Mouse (Mus musculus) T-helper 2 cell (primary cell): ENCODE measurements around the gene Spert.

Experiments used
- in situ Hi-C: fragments of 300-600 bp; cut with MboI, MseI; formaldehyde crosslinking; loops from one replicate; pipeline ENCODE4 v1.15.1; 2025; ENCODE audit warnings: high pct_unique_total_duplicates

Gene Spert

DNA sequence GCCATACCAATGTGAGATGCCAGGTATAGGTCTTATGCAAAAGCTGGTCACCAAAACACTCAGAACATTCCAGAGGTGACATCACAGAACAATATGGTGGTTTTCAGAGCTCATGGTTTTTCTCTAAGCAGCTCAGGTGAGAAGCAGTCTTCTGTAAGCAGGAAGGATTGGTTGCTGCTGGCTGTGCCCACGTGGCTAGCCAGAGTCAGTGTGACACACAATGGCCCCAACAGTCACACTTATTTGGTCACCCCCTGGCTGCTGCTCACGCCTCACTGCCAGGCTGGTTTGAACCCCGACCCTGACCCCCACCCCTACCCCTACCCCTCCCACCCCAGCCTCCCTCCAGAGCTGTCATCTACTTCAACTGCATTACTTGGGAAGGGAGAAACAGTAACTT, at the start of gene Spert:
TSS of gene Spert (minus strand) at position 139 of the 400 bp plus-strand sequence.
- in situ Hi-C loops, result no loop called here

DNA sequence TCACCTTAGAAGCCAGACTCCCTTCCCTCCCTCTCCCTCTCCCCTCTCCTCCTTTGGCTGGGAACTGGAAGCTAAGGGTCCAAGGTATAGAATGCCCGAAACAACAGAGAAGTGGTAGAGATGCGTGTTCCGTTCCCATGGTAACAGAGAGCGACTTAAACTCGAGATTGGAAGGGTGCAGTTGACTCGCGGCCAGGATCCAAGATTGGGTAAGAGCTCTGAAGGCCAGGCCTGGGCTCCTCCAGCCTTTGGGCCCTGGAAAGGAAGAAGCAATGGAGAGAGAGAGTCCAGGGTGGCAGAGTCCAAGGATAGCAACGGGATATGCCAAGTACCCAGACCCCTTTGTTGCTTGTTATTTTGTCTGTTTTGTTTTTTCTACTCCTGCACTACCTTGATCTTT, 49.2 kb upstream of the Spert start, which contains the start of gene Erich6b:
TSS of gene Erich6b (plus strand) at position 180 of the 400 bp plus-strand sequence.
- in situ Hi-C loops, result no loop called here

DNA sequence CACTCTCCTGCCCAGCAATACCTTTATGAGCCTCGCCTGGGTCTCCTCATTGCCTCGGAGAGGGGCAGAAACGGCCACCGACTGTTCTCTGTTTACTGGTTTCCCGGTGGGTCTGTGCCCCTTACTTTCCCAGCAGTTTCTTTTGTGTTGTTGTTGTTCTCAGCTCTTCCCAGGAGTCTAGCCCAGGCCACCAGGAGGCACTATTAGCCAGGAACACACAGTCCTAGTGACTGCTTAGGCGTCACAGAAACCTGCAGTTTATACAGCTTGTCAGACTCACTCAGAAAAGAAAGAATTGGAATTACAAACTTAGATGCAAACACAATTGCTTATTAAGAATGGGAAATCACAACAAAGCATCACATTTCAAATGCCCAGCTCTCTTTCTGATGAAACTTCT, 48.5 kb upstream of the Spert start:
- in situ Hi-C loops, result no loop called here

DNA sequence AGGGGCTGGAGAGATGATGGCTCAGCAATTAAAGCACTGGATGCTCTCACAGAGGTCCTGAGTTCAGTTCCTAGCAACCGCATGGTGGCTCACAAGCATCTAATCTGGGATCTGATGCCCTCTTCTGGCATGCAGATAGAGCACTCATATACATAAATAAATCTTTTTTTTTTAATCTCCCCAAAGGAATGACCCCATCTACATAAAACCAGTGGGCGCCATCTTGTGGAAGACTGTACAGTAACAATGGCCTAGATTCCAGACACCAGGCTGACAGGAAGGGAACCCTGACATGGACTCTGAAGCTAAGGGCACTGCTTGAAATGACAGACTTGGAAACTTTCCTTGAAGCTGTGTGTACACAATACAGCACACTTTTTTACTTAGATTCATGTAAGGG, 47.9 kb upstream of the Spert start:
- in situ Hi-C loops, result no loop called here

DNA sequence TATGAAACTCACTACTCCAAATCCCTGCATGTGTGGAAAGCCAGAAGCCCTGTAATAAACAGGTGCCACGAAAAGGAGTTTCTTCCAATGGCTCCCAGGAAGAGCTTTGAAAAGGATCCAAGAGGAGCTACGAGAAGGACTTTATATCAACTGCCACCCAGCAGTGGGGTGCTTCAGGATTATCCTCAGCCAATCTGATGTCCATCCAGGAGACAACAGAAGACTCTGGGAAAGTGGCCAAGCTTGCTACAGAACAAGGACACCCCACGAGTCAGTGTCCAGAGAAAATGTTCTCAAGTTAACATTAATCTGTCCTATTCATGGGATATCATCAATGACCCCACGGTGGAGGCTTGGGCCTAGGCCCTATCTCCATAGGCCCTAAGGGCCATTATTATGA, 44.7 kb upstream of the Spert start:
- in situ Hi-C loops, result no loop called here

DNA sequence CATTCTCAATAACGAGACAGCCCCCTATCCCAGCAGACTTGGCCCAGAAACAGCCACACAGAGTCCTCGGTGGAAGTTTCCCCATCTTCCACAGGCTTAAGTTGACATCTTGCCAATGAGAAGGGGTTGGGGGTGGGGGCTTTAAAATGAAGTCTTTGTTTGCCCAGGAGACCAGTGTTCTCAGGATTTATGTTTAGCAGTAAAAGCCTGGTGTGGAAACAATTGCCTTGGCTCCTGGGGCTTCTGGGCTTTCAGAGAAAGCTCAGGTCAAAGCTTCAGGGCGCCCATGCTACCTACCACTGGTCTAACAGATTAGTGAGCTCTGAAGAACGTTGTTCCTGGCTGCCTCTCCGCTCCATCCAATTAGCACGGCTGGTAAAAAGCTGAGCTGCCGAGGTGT, 43.2 kb upstream of the Spert start:
- in situ Hi-C loops, result no loop called here

DNA sequence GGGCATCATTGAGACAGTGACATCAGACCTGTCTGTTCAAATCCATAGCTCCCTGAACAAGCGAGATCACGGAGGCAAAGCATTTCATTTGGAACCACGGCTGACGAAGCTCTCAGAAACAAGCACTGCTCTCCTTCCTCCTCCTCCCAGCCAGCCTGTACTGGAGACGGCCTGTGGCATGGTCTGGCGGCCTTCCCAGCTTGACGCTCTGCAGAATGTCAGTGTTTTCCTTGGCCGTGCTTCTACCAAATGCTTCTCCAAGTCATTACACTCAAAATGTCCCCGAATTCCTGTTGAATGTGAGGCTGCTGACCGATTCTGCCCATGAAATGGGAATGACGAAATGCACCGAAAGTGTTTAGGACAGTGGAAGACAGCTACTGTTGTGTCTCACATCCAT, 42.4 kb upstream of the Spert start:
- in situ Hi-C loops, result no loop called here

DNA sequence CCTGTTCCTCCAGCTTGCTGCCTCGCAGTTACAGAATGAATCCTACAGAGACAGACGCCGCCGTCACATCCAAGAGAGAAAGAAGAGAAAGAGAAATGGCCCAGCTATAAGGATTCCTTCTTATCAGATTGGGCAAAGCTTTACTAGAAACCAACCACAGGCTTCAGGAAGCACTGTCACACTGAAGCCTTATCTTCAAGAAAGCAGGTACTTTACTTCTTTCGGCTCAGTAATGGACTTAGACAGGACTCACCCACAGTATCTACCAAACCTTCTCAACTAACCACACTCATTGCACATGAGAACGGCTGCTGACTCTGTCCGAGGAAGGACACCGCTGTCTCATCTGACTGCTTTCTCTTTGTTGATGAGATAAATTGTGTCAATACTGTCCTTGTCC, 36.0 kb upstream of the Spert start:
- in situ Hi-C loops, result no loop called here

DNA sequence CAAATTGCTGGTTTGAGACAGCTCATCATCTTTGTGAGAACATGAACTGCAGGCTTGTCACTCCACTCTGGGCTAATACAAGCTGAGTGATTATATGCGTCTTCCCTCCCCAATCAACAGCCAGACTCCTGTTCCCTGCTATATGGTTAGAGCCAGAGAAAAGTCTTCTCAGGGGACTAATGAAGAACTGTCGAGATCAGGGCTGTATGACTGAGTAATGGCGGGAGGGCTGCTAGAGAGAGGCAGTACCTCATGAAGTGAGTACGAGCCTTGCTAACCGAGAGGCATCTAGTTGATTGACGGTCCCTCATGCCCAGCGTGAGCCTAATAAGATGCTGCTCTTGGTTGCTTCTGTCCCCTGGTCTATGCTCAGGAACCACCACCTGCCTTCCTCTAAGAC, 30.1 kb upstream of the Spert start:
- in situ Hi-C loops, result no loop called here

DNA sequence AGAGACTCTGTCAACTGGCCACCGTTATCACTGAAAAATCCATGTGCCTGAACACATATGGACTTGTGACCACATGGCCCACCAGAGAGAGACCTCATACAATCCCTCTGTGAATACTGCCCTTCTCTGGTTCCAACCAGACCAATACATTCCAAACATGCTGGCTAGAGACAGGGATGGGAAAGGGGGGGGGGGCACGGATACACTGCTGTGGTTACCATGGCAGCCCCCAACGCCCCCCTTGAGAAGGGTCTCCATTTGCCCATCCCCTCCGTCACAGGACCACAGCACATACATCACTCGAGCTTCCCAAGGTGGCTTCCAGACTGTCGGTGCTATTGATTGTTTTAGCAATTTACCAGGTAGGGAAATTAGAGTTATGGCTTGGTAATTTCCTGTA, 23.5 kb upstream of the Spert start:
- in situ Hi-C loops, result no loop called here

DNA sequence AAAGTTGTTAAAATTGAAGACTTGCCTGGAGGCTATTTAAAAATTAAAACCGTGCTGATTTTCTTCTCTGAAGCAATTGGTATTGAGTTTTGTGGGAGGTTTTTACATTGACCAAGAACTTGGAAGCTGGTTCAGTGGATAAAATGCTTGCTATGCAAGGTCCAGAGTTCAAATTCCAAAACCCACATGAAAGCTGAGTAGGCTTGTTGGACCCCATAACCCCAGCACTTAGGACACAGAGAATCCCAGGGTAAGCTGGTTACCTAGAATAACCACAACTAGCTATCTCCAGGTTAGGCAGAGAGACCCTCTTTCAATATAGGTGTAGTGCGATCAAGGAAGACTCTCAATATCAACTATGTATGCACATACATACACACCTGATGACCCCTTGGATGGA, 16.3 kb upstream of the Spert start:
- in situ Hi-C loops, result no loop called here

DNA sequence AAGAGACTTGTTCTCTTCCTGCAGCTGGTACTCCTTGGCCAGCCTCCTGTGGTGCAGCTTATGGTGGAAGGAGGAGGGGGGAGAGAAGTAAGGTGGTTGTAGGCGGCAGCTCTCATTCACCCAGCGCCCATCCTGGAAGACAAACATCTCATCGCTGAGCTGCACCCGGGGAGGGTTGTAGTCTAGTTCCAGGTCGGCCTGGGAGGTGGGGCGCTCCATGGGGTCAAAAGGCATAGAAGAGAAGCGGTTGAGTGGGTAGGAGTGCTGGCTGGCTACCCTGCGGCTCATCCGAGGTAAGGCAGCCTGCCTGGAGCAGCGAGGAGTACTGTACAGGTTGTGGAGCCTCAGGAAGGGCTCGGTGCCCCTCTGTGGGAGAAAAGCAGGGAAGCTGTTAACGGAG, 9.0 kb downstream of the Spert start:
- in situ Hi-C loops, result no loop called here

DNA sequence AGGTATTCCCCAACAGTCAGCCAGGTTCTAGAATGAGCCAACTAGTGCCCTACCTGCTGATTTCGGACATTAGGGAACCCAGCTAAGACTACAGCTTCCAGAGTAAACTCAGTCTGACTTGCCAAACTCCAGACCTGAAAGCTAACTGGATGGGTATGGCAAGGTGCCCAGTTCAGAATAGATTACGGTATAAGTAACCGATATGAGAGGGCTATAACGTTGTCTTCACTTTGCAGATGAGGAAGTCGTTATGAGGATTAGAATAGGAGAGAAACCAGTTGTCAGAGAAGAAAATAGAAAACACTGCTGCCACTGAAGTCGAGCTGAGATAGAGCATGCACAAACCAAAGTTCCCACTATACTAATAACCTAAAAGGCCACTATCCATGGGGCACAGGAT, 13.9 kb downstream of the Spert start:
- in situ Hi-C loops, result no loop called here

DNA sequence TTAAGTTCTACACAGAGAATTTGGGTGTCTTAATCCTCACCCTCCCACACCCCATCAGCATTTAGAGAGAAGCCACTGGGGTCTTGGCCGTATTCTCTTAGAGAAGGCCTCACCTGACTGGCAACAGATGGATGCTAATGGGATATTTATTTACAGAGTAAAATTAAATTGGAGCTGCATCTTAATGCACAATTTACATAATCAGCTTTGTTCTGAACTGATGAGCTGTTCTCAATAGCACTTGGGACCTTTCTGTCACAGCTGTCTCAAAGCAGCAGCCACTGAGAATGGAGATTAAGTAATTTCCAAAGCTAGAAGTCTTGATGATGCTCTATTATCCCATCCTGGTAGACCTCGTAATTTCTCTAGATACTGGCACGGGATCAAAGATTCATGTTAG, 26.6 kb downstream of the Spert start:
- in situ Hi-C loops, result no loop called here

DNA sequence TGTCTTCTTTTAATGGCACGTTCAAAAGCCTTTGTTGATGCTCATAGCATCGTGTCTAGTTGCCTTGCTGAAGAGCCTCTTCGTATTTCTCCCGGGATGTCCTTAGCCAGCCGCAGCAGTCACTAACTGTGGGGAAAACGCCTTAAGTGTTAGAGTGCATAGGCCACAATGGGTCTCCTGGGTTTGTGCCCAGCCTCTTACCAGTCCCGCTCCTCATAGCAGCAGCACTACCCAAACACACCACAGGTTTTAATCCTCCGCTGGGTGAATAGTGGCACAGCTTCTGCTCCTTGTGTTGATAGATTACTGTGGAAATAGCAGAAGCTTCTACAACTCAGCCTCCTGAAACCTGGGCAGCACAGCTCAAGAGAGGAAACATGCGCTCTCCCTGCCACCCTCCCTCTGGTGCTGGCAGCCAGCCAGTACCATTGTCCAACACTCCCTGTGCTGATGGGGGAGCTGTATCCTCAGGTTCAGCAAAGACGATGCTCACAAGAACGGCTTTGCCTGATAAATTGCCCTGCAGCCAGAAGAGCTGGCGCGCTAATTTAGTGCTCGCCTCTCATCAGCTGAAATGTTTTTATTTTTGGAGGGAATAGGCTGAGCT, 27.3 kb downstream of the Spert start:
- in situ Hi-C loops, result no loop called here

DNA sequence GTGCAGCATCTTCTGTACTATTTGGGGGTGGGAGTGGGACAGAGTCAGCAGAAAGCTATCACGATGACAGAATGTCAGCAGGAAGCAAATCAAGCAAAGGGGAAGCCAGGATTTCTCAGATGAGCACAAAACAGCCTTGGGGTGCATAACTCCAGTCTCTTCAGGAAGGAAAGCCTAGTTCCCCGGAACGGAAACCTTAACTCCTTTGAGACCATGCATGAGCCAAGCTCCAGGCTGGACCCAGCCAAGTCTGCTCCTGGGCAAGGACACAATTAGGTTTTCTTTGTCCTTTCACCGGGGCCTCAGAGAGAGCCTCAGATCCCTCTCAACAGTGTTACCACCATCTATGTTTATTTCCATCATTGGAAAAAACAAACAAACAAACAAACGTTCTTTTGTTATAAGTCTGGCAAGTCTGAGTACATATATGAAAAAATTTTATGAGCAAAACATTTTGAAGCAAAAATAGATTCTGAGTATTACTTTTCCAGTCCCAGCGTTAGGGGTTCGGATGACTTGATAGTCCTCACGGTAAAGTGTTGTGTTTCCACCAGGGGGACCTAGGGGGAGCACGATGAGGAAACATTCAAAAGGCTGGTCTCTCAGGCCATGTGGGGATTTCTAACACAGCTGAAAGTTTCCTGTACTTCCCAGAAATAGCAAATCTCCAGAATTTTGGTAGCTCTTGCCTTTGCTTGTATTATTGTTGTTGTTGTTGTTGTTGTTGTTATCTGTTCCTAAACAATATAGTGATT, 31.2 kb downstream of the Spert start:
- in situ Hi-C loops, result no loop called here

DNA sequence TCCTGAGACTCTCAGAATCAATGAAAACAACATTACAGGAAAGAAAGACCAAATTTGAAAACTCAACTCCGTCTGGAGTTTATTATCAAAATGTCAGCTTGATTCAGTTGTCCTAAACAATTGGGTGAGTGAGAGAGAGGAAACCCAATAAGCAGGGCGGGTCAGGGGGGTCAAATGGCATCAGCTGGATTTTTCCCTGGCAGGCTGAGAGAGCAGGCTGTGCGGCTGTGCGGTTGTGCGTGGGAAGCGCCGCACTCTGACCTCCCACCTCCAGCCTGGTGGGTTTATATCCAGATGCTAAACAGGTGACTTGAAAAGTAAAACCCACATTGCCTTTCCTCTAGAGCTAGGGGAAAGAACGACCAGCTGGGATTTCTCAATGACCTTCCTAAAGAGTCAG, 51.2 kb downstream of the Spert start:
- in situ Hi-C loops, result no loop called here

DNA sequence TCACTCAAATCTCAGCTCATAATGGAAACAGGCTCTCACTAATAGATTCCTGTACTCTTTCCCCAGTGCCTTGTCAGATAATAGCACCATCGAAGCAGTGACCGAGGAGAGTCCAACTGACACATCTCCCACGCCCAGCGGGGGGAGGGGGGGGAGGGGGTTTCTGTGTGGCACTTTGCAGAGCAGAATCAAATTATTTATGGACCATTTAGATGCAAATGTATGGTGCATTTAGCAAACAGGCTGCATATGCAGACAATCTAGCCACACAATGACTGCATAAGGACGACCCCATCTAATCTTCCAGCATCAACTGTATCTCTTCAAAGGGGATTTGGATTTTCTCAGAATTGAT, 51.9 kb downstream of the Spert start:
- in situ Hi-C loops, result no loop called here

DNA sequence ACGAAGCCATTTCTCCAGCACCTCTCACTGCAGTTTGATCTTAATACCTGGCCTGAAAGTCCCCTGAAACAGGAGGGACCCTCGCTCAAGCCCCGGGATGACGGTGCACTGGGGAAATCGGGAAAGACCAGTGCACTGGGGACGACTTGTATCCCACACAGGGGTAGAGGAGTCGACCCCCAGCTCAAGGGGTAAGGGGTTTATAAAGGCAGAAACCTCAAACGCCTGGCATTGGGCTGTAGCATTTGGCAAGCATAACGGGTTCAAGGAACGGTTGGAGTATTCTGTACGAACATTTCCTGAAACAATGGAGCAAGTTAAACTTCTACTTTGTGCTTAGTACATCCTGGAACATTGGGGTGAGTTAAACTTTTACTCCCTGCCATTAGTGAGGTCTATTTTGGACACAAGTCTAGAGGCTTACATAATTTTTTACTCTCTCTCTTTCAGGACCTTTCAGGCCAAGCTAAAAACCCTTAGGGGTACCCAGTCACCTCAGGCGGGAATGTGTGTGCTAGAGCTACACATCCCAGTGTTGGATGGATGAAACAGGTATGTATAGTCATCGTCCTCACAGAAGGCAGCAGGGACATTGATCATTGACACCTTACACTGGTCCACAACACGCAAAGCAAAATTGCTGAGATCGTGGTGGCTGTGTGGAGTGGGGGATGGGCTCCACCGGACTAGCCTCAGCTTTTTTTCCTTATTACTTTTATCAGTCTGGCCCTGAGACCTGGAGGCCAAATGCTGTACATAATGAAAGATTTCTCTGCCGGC, 52.5 kb downstream of the Spert start:
- in situ Hi-C loops, result no loop called here

DNA sequence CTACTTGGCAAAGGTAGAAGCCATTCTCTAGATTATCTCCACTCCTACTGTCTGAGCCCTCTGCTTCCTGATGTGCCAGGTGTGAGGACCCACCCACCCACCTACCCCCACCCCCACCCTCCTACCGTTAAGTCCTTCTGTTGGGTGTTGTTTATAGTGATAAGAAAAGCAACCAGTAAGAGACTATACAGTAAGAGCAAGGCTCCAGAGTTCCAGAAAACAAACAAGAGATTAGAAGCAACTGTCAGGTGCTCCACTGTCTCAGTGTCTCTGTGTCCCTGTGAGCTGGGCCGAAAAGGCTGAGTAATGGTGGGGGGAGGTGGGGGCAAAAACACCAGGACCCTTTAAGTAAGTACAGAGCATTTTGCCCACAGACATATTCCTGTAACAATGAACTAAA, 53.7 kb downstream of the Spert start:
- in situ Hi-C loops, result no loop called here
